Mouse (Mus musculus): ENCODE measurements around the gene Ndel1.

GRCm38 (mm10) chr11:68863631-68864091 is 8.0 kb downstream of the Ndel1 start:
- TF ChIP-seq ZMIZ1 (IDR thresholded peaks at IDR 0.05; ENCODE audit: low read depth, low read length), result no peak
- TF ChIP-seq MAFK (IDR thresholded peaks at IDR 0.05; ENCODE audit: insufficient replicate concordance, low read length), result no peak
- TF ChIP-seq POLR2A (IDR thresholded peaks at IDR 0.05; ENCODE audit: low read depth, low read length), result no peak
- no peak for TF ChIP-seq MYC (IDR thresholded peaks at IDR 0.05; ENCODE audit: low read depth, low read length)
- TF ChIP-seq MAX (IDR thresholded peaks at IDR 0.05; ENCODE audit: low read length), result no peak
- TF ChIP-seq SMC3 (IDR thresholded peaks at IDR 0.05; ENCODE audit: low read depth, low read length), result no peak
- no peak for TF ChIP-seq ELF1 (IDR thresholded peaks at IDR 0.05; ENCODE audit: low read depth, low read length)
- TF ChIP-seq CTCF (conservative IDR thresholded peaks at IDR 0.05 in 1 of 2, IDR thresholded peaks at IDR 0.05 in 1 of 2; ENCODE audit: low read depth in 2 of 2, low read length in 2 of 2), result no peak
- no peak for TF ChIP-seq MXI1 (IDR thresholded peaks at IDR 0.05; ENCODE audit: low read depth, low read length)
- TF ChIP-seq MAZ (IDR thresholded peaks at IDR 0.05; ENCODE audit: low read depth, low read length), result no peak
- no peak for TF ChIP-seq CHD2 (IDR thresholded peaks at IDR 0.05; ENCODE audit: low read length)
